Mouse (Mus musculus): ENCODE results near the gene Atad5.

DNA sequence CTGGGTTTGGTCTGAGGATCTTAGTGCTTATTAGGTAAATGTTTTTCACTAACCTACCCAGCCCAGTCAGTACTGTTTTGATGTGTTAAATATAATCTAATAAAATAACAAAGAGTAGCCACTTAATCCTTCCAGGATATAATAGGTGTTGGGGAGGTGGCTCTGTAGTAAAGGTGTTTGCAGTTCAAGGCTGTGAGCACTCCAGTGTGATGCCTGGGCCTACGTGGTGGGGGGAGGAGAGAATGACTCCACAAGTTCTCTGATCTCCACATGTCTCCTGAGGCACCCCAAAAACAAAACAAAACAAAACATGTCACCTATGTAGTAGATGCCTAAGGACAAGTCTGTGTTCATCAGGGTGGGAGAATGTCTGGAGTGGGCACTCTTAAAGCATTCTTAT lies 42.9 kb downstream of the Atad5 start:
- TF ChIP-seq CTCF (conservative IDR thresholded peaks at IDR 0.05; ENCODE audit: low read length) (no peak), NANOG (IDR thresholded peaks at IDR 0.05; ENCODE audit: borderline replicate concordance, low read length) (peak; percentile 94)

Data from E14TG2a.4 (cell line).